Comparison of ENCODE assay signal across 11 mouse cellular contexts in the genomic region with DNA sequence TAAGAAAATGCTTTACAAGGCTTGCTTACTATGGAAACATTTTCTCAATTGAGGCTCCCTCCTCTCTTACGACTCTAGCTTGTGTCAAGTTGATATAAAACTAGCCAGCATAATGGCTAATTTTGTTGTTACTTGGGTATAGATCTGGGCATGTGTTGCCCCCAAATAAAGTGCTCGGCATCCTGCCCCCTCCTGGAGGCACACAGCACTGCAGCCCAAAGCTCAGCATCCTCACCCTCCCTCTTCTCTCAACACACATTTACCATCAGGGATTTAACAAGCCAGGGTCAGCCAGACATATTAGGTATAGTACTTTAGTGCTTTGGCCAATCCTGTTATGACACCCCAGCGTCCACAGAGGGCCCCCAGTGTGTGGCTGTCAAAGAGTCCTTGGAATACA. TPM values are rescaled to one million over a fixed set of nuclear protein-coding genes. Genes with fewer than 3 reads are reported as not detected.
DNase-seq lines count a peak whose midpoint lies in the region; ATAC-seq and TF ChIP-seq lines count a peak whose summit lies in the region.
"Had no signal": no experiment of that assay in that cellular context is flagged by ENCODE, and none has a peak within 500 bp of the region (broad histone marks: within the 10 kb centered on the region; RNA-seq: fewer than 3 reads in every experiment).

No protein-coding gene starts in this region.

- H3K36me3 ChIP-seq in G1E (replicated peaks), result peaks cover 34% of the 10 kb centered on the region

- no peak overlapping the region for H3K27ac ChIP-seq in left cerebral cortex, adult 2 months
- H3K27ac ChIP-seq: embryonic facial prominence, embryonic 13.5 days had no signal

- H3K4me1 ChIP-seq in G1E (ENCODE audit: insufficient read depth, low read depth, low read length), result no peaks in the 10 kb centered on the region; the same call in 1 of the 2 replicates

- no peak for ATAC-seq in G1E (ENCODE audit: extremely low read depth, insufficient number of reproducible peaks, low FRiP score, poor library complexity, severe bottlenecking)
- peak; percentile 45; the same call in 1 of the 2 replicates for ATAC-seq in megakaryocyte-erythroid progenitor cell, adult 5-6 weeks (replicated peaks; ENCODE audit: low FRiP score, low TSS enrichment, poor library complexity, severe bottlenecking)

- H3K27me3 ChIP-seq in G1E (ENCODE audit: insufficient read depth, low read length), result peaks cover 25% of the 10 kb centered on the region; the same call in 1 of the 2 replicates

- peak; percentile 25 to 44 for DNase-seq in cerebellum, postnatal 36 days
- no peak for DNase-seq in cerebellum, adult 8-10 months
- DNase-seq in left cerebral cortex, adult 2 months (ENCODE audit: extremely low spot score in 1 of 2, low spot score in 2 of 2), result peak in 1 of 2 experiments; percentile 51
- DNase-seq in left cerebral cortex, adult 11 months (ENCODE audit: low spot score), result no peak
- no peak for DNase-seq in G1E (ENCODE audit: low spot score)
- no peak for DNase-seq in ovary, postnatal 36 days (ENCODE audit: low spot score)
- no peak for DNase-seq in adrenal gland, adult 8-10 months

- intact Hi-C loops in left cerebral cortex, adult 2 months (cut with DNase I), result no loop called here

- H3K9me3 ChIP-seq in G1E (replicated peaks), result no peaks in the 10 kb centered on the region
- H3K9me3 ChIP-seq: embryonic facial prominence, embryonic 13.5 days had no signal

- no peak overlapping the region for H3K4me3 ChIP-seq in left cerebral cortex, adult 2 months
- no peak overlapping the region for H3K4me3 ChIP-seq in G1E (ENCODE audit: low read depth, low read length)
- H3K4me3 ChIP-seq: embryonic facial prominence, embryonic 13.5 days had no signal

- peak; percentile 74 for TF ChIP-seq CTCF in left cerebral cortex, adult 2 months (IDR thresholded peaks at IDR 0.05)
- TF ChIP-seq CTCF in G1E (IDR thresholded peaks at IDR 0.05; ENCODE audit: low read depth, low read length), result peak; percentile 40; the same call in 1 of the 2 replicates

RNA-seq across cellular contexts. Expression of a gene that starts 17.2 kb away (rescaled TPM):
- total RNA-seq in left cerebral cortex, adult 2 months (2021), result 1 to 10 TPM; 7.0 to 7.4 TPM
- total RNA-seq in G1E (2014; fragmentation: Nextera tagmentation), result not detected in 2 replicates
- total RNA-seq in G1E (2017), result not detected in 2 replicates
- polyA plus RNA-seq in G1E (2012), result not detected in 2 replicates
- not detected in 2 replicates for total RNA-seq in megakaryocyte-erythroid progenitor cell, adult 5-6 weeks (2014; fragmentation: Nextera tagmentation)
- total RNA-seq in megakaryocyte-erythroid progenitor cell, adult 5-6 weeks (2017), result not detected in 2 replicates
- under 1 TPM; 0.40 to 0.78 (median 0.57) TPM for total RNA-seq in adrenal gland, adult 8-10 months (2022)

RNA-seq across cellular contexts. Expression of a gene that starts 39.3 kb away (rescaled TPM):
- total RNA-seq in left cerebral cortex, adult 2 months (2021), result 100 to 1,000 TPM; 186 to 201 TPM
- 92.6 and 109 TPM in 2 replicates for total RNA-seq in G1E (2014; fragmentation: Nextera tagmentation)
- 26.3 and 35.6 TPM in 2 replicates for total RNA-seq in G1E (2017)
- 32.9 and 33.4 TPM in 2 replicates for polyA plus RNA-seq in G1E (2012)
- total RNA-seq in megakaryocyte-erythroid progenitor cell, adult 5-6 weeks (2014; fragmentation: Nextera tagmentation), result 157 and 168 TPM in 2 replicates
- 84.1 and 87.3 TPM in 2 replicates for total RNA-seq in megakaryocyte-erythroid progenitor cell, adult 5-6 weeks (2017)
- 10 to 100 TPM; 36.5 to 42.7 (median 40.3) TPM for total RNA-seq in adrenal gland, adult 8-10 months (2022)

RNA-seq across cellular contexts. Expression of a gene that starts 41.7 kb away (rescaled TPM):
- 10 to 100 TPM; 23.5 to 24.7 TPM for total RNA-seq in left cerebral cortex, adult 2 months (2021)
- total RNA-seq in G1E (2014; fragmentation: Nextera tagmentation), result 71.8 and 83.9 TPM in 2 replicates
- total RNA-seq in G1E (2017), result 50.5 and 58.2 TPM in 2 replicates
- polyA plus RNA-seq in G1E (2012), result 3.4 and 4.4 TPM in 2 replicates
- total RNA-seq in megakaryocyte-erythroid progenitor cell, adult 5-6 weeks (2014; fragmentation: Nextera tagmentation), result 33.5 and 34.1 TPM in 2 replicates
- total RNA-seq in megakaryocyte-erythroid progenitor cell, adult 5-6 weeks (2017), result 65.3 and 78.7 TPM in 2 replicates
- total RNA-seq in adrenal gland, adult 8-10 months (2022), result 10 to 100 TPM; 54.8 to 69.9 (median 57.0) TPM

RNA-seq across cellular contexts. Expression of a gene that starts 52.7 kb away (rescaled TPM):
- not detected for total RNA-seq in left cerebral cortex, adult 2 months (2021)
- total RNA-seq in G1E (2014; fragmentation: Nextera tagmentation) (not detected in 2 replicates), G1E (2017) (0.33 TPM in 1 of 2 replicates, not detected in the other)
- not detected in 2 replicates for polyA plus RNA-seq in G1E (2012)
- not detected in 2 replicates for total RNA-seq in megakaryocyte-erythroid progenitor cell, adult 5-6 weeks (2014; fragmentation: Nextera tagmentation)
- not detected in 2 replicates for total RNA-seq in megakaryocyte-erythroid progenitor cell, adult 5-6 weeks (2017)
- total RNA-seq in adrenal gland, adult 8-10 months (2022), result not detected
- polyA plus RNA-seq: embryonic facial prominence, embryonic 13.5 days; heart, embryonic 16.5 days; stomach, embryonic 14.5 days had no signal

Comparison
In these comparisons a context has a peak if more than half of its experiments do, and no peak if none do; other contexts are left out.
1. DNase-seq: peak in cerebellum, postnatal 36 days (2 of 2); none in cerebellum, adult 8-10 months (single experiment), left cerebral cortex, adult 11 months (single experiment), G1E (single experiment), ovary, postnatal 36 days (single experiment) and adrenal gland, adult 8-10 months (single experiment).
2. RNA of a gene that starts 17.2 kb away (total RNA-seq): 7.0 to 7.4 TPM in left cerebral cortex, adult 2 months; 0.40 to 0.78 TPM in adrenal gland, adult 8-10 months, not detected in G1E and not detected in megakaryocyte-erythroid progenitor cell, adult 5-6 weeks; every median in the first group is over 4 times any median in the second.